Mouse (Mus musculus): ENCODE measurements around the gene Rps11. TPM values are rescaled to one million over a fixed set of nuclear protein-coding genes. Genes with fewer than 3 reads are reported as not detected.
A peak's percentile ranks its signal among the peaks of the same experiment; 100 is the strongest.
"Not testable (repeated sequence)": the region's sequence is repeated elsewhere in the genome, so short reads cannot be mapped to it uniquely, and the experiment has no call there.

The Rps11 gene
- total RNA-seq, 2 experiments from 2014 or later: 1,201 to 2,516 TPM

- no peak for ATAC-seq (ENCODE audit: poor library complexity, severe bottlenecking)
Measured at GRCm38 (mm10) chr7:45113476-45113875, 10.8 kb downstream of the Rps11 start.

DNA sequence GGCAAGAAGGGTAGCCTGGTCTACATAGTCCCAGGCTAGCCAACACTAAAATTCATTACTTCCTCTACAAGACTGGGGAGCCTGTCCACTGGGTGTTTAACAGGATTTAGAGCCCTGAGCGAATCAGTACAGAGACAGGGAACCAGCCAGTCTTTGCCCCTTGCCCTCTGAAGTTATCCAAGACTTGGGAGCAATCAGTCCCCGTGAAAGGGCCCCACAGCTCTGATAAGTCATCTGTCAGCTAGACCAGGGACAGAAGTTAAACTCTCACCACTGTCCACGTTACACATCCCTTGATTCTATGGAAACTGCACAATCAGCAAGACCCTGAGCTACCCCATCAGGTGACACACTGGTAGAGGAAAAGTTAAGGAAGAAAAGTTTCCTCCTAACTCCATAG lies 11.7 kb downstream of the Rps11 start:
- no peak for ATAC-seq (ENCODE audit: poor library complexity, severe bottlenecking)

- ATAC-seq (ENCODE audit: poor library complexity, severe bottlenecking): no peak
Measured at GRCm38 (mm10) chr7:45111940-45112339, 12.3 kb downstream of the Rps11 start.

DNA sequence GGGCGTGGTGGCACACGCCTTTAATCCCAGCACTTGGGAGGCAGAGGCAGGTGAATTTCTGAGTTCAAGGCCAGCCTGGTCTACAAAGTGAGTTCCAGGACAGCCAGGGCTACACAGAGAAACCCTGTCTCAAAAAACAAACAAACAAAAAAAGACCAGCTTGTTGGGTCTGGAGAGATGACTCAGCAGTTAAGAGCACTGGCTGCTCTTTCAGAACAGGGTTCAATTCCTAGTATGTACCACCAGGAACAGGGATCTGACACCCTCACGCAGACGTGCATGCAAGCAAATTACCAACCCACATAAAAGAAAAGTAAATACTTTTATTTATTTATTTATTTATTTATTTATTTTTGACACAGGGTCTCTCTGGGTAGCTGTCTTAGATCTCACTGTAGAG lies 14.2 kb downstream of the Rps11 start:
- ATAC-seq (ENCODE audit: poor library complexity, severe bottlenecking): not testable (repeated sequence)

DNA sequence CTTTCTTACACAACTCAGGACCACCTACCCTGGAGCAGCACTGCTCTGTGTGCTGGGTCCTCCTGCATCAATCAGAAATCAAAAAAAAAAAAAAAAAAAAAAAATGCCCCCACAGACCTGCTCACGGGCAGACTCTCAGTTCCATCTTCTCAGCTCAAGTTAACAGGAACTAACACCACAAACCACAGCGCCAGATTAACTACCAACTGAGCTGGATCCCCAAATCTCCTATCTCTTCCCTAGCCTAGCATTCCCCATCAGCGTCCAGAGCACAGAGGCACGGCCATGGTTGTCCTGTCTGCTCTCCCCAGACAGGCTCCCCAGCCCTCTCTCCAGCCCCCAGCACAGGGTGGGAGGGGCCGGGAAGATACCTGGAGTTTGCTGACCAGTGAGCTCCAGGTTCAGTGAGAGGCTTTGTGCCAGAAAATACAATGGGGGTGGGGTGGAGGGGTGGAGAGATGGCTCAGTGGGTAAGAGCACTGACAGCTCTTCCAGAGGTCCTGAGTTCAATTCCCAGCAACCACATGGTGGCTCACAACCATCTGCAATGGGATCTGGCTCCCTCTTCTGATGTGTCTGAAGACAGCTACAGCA lies 17.1 kb downstream of the Rps11 start:
- peak; percentile 39; the same call in 1 of the 2 replicates for ATAC-seq (ENCODE audit: poor library complexity, severe bottlenecking)

GRCm38 (mm10) chr7:45106441-45106840 lies 17.8 kb downstream of the Rps11 start:
- ATAC-seq (ENCODE audit: poor library complexity, severe bottlenecking): no peak

DNA sequence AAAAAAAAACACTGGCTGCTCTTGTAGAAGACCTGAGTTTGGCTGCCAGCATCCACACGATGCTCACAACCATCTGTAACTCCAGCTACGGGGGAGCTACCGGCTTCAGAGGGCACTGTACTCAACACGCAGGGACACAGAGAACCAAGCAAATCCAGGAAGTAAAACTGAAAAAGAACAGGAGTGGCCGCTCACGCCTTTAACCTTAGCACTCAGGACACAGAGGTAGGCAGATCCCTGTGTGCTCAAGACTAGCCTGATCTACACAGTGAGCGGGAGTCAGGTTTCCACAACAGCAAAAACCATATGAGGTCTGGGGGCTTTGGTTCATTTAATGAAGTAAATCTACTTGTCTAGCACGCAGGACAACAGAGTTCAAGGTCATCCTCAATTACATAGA lies 18.7 kb downstream of the Rps11 start:
- ATAC-seq (ENCODE audit: poor library complexity, severe bottlenecking): no peak

DNA sequence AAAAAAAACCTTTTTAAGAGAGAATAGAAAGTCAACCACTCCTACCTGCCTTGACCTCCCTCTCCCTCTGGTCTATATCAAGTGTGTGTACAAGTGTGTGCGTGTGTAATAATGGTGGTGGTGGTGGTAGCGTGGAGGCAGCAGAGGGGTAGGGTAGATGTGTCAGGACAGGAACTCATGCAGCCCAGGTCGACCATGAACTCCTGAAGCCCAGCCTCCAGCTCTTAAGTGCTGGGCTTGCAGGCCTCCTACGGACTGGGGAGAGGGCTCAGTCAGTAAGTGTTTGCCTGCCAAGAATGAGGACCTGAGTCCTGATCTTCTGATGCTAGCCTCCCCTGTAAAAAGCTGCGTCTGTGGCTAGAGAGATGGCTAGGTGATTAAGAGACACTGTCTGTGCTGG lies 19.3 kb downstream of the Rps11 start:
- ATAC-seq (ENCODE audit: poor library complexity, severe bottlenecking): no peak

DNA sequence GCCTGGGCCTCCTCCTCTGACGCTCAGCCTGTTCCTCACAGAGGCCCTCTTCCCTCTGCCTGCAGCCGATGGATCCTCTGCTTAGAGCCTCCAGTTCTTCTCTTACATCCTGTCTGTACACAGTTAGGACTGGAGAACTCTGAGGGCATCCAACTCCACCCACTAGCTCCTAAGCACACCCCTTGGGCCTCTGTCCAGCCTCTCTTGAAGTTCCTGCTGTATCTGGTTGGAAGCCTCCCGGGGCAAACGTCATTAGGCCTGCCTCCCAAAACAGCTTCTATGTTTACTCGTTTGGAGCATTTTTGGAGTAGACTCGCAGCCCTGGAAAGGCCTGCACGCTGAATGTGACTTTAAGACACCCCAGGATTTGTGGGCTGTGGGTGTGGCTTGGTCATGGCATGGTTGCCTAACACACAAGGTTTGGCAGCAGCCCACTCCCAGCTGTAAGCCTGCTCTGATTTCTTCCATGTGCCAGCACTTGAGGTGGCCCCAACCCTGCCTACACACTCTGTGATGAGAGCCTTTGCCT lies 20.5 kb downstream of the Rps11 start, which contains the start of gene Fcgrt:
Gene Fcgrt, minus strand, starts transcription at position 200 of the 529 bp plus-strand sequence.
- ATAC-seq (ENCODE audit: poor library complexity, severe bottlenecking): peak; percentile 91

DNA sequence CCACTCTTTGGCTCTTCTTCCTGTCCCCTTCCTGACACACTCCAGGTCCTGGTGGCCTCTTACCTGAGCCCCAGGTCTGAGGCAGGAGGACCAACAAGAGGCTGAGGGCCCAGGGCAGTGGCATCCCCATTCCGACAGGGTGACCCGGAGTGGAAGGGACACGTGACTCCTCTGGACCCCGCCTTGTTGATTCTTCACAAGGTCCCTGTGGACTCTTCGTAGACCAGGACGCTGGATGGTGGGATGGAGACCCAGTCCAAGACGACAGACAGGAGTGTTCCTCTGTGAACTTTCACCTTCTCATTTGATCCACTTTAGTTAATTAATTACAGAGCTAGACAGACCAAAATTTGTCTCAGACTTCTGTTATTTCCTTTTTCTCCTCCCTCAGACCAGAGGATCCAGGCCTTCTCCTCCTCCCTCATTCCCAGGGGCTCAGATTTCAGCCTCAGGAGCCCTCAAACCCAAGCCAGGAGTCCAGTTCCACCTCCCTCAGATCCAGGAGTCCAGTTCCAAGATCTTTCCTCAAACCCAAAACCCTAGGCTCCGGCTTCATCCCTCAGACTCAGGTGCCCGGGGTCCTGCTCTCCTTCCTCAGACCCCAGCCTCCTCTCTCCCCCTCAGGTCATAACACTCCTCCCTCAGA lies 21.2 kb downstream of the Rps11 start:
- ATAC-seq (ENCODE audit: poor library complexity, severe bottlenecking): no peak

GRCm38 (mm10) chr7:45102441-45102840 lies 21.8 kb downstream of the Rps11 start:
- ATAC-seq (ENCODE audit: poor library complexity, severe bottlenecking): no peak

- no peak for ATAC-seq (ENCODE audit: poor library complexity, severe bottlenecking)
Measured at GRCm38 (mm10) chr7:45100046-45100445, 24.2 kb downstream of the Rps11 start.

DNA sequence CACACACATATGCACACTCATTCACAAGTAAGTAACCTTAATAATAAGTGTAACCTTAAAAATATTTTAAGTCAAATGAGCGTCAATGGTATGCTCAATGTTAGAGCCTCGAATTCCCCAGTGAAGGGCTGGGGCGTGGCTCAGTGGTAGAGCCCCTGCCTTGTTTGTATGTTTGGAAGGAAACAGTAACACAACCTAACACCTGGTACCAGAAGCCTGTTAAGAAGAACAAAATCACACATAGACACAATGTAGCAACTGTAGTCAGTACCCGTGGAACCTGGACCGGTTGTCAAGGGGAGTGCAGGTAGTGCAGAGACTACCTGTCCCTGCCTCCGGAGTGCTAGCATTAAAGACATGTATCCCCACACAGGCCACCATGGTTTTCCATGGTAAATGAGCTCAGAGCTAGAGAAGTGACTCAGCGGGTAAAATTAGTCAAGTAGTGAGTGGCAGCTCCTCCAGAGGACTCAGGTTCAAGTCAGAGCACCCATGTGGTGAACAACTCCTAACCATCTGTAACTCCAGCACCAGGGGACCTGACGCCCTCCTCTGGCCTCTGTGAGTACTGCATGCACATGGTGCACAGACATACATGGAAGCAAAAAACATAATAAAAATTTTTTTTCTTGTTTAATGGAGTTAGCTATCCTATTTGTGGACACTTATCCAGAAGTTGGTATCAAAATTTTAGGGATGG lies 25.5 kb downstream of the Rps11 start:
- no peak for ATAC-seq (ENCODE audit: poor library complexity, severe bottlenecking)

DNA sequence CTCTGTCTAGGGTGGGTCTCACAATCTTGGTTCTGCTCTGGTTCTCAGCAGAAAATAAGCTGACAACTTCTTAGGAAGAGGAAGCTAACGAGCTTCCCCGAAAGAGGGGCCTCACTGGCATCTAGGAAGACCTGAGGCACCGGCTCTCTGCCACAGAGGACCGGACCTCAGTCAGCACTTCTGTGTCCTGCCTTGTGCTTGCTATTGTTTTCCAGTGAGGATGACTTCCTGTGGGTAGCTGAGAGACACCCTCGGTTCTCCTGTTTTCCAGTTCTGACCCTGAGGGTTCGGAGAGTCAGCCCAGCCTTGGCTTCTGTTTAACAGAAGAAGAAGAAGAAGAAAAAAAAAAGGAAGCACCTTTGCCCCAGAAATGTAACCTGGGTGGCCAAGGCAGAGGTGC lies 26.8 kb downstream of the Rps11 start:
- ATAC-seq (ENCODE audit: poor library complexity, severe bottlenecking): no peak

GRCm38 (mm10) chr7:45095965-45096364 lies 28.3 kb downstream of the Rps11 start:
- ATAC-seq (ENCODE audit: poor library complexity, severe bottlenecking): not testable (repeated sequence)

- ATAC-seq (ENCODE audit: poor library complexity, severe bottlenecking): no peak
Measured at GRCm38 (mm10) chr7:45095367-45095766, 28.9 kb downstream of the Rps11 start.

DNA sequence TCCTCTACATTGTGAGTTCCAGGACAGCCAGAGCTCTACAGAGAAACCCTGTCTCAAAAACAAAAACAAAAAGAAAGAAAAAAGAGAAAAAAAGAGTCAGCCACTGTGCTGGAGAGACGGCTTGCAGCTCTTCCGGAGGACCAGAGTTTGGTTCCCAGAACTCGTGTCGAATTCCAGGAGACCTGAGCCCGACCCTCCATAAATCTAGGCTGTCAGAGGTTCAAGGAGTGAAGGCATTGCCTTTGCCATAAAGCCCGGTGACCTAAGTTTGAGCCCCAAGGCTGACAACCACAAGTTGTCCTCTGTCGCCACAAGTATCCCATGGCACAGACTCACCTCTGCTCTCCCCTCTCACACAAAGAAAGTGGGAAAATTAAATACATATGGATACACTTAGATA lies 30.1 kb downstream of the Rps11 start:
- ATAC-seq (ENCODE audit: poor library complexity, severe bottlenecking): no peak

DNA sequence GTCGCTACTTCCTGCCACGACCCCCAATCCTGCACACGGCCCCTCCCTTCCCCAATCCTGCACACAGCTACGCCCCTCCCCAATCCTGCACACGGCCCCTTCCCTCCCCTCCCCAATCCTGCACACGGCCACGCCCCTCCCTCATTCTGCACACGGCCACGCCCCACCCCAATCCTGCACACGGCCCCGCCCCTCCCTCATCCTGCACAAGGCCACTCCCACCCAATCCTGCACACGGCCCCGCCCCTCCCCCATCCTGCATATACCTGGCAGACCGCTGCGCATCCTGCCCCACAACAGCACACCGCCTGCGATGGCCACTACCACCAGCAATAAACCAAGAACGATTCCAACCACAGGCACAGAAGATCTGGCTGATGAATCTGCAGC lies 30.7 kb downstream of the Rps11 start:
- no peak for ATAC-seq (ENCODE audit: poor library complexity, severe bottlenecking)

- no peak for ATAC-seq (ENCODE audit: poor library complexity, severe bottlenecking)
Measured at GRCm38 (mm10) chr7:45092828-45093515, 31.3 kb downstream of the Rps11 start.

DNA sequence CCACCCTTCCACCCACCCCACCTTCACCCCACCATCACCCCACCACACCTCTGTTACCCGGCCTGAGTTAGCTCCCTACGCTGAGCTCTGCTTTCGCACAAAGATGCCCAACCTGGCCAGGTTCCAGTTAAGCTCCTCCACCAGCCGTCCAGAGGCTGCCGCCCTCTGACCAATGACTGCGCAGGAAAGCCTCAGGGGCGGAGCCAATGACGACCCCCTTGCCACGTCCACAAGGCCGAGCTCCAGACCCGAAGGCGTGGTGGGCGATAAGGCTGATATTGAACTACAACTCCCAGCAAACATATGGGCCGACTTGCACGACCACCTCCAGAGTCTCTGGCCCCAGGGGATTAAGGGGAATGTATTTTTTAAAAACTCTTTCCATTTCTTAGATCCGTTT lies 32.2 kb downstream of the Rps11 start, which contains the start of gene Rcn3:
Gene Rcn3, minus strand, starts transcription at position 174 of the 400 bp plus-strand sequence.
- ATAC-seq (ENCODE audit: poor library complexity, severe bottlenecking): peak; percentile 50
